Mouse (Mus musculus) urinary bladder, postnatal 36 days (tissue): ENCODE measurements around the gene Slitrk1.

Experiments used
- DNase-seq, 2 experiments: peaks; one replicate each; pipeline ENCODE4 v3.0.0; 2022; ENCODE audit warnings: low spot score in 2 of 2, mixed read lengths in 1 of 2

Gene Slitrk1

DNA sequence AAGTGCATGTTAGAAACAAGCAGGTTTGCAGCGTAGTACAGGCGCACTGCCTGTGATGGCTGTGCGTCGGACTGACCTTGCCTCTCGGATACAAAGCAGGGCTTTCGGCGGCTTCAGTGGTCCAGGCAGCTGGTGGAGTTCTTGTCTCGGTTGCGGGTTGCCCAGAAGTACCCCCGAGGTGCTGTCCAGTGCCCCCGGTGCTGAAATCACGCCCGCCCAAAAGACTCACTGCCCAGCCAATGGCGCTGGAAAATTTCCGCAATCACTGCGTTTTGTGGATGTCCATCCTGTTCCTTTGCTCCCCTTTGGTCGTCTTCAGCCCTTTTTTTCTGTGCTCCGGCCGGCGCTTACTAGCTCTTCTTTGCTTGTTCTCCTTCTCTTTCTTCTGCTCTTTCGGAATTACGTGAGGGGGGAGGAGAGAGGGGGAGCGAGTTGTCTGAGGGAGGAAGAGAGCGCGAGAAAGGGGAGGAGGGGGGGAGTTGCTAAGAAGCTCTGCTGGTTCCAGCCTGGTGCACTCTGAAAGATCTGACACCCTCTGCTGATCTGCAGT lies at the start of gene Slitrk1:
Slitrk1 (minus strand) TSS at position 445 of the 550 bp plus-strand sequence.
- no peak for DNase-seq

- no peak for DNase-seq
Measured at GRCm38 (mm10) chr14:108935777-108936176, 21.8 kb upstream of the Slitrk1 start.

GRCm38 (mm10) chr14:108914336-108914735 lies 378 bp upstream of the Slitrk1 start:
- DNase-seq, result no peak

DNA sequence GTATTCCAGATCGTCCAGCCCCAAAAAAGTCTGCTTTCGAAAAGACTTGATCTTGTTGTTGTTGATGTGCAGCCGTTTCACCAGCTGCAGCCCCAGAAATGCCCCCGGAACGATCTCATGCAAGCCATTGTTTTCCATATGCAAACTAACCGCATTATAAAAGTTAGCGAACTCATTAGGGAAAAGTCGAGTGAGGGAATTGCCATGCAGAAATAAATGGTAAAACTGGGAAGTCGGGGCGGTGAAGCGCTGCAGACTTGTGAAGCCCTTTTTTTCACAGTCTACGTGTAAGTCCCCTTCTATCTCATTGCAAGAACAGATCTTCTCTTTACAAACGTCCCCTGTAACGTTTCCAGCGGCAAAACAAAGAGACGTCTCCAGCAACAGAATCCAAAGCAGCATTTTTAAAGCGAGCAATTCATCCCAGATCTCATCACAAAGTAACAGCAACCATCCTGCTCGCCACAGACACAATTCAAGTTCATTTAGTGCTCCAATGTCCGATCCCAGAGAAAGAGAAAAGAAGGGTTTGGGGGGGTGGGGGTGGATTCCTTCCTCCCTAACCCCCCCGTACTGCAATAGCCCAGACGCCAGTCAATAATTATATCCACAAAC lies 975 bp downstream of the Slitrk1 start:
- no peak for DNase-seq

DNA sequence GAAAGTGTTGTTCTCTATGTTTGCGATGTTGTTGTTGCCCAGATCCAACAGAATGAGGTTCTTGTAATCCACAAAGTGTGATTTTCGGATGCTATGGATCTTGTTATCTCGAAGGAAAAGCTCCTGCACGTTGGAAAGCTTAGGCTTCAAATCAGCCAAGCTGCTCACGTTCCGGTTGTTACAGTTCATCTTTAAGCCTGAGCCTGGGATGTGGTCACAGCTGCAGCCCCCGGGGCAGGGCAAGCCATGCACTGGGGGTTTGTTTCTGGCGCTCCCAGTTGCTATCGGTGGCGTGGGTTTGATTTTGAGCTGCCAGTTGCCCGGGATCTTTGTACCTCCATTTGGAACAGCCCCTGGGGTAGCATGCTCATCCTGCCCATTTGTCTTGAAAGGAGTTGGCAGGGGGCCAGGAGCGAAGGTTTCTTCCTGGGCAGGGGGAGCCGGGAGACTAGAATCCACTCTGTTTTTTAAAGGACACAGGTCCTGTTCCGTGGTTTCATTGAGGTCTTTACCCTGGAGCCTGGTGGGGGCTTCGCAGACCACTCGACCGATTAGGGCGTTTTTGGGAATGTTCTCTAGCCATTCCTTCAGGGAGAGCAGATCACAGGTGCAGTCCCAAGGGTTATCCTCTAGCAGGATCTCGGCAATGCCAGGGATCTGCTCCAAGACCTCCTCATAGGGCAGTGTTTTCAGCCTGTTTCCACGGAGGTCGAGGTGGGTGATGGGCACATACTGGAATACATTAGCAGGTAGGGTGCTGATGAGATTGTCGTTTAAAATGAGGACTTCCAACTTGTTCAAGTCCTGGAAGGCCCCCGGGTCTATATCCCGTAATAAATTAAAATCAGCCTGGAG lies 1.7 kb downstream of the Slitrk1 start:
- no peak for DNase-seq

- DNase-seq, result no peak
Measured at GRCm38 (mm10) chr14:108911138-108911841, 2.7 kb downstream of the Slitrk1 start.

DNA sequence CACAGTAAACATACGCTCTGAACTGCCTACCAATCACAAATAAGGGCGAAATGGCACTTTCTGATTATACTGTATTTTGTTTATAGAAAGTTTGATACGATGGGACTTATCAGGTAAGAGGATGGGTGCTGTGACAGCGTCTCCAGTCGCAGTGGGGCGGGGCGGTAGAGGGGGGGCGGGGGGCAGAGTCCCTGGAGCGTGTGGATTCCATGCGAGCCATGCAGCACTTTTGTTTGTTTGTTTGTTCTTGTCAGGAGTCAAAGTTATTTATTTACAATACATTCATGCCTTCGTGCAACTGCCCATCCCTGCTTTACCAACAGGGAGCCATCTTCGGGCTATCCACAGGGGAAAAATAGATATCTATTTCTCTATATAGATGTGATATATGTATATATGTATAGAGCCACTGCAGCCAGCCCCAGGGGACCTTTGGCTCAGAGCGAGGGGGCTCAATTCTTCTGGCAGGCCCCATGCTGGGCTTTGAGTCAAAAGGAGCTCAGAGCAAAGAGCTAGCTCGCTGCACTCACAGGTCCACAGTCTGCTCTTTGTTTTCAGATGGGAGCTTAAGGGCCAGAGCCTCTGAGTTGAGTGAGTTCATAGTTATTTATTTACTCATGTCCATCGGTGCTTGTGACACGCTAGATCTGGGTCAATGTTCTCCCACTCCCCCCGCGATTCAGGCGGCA lies 3.4 kb downstream of the Slitrk1 start:
- DNase-seq, result no peak

DNA sequence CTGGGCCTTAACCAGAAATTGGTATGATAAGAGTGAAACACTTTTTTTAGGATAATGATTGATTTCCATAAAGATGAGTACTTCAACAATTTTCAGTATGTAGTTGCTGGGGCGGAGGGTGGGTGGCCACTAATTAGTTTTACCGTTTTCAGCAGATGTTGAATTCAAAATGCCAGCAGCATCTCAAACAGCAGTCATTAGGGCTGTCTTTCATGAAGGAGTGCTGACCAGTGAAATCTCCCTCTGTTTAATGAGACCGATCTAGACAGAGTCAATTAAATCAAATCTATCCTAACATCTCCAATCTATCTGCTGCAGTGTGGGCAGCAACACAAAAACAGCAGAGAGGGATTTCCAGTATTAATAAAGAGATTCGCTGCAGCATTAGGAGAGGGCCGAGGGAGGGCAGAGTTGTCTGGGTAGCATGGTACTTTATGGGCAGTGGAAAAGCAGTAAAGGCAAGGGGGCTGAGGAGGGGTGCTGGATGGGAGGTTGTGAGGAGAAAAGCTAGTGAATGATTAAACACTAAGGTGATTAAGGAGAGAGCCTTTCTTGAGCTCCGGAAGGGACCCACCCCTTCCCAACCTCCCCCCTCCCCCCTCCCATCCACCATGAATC lies 4.5 kb downstream of the Slitrk1 start:
- DNase-seq, result no peak

- DNase-seq, result no peak
Measured at GRCm38 (mm10) chr14:108898601-108899000, 15.4 kb downstream of the Slitrk1 start.

DNA sequence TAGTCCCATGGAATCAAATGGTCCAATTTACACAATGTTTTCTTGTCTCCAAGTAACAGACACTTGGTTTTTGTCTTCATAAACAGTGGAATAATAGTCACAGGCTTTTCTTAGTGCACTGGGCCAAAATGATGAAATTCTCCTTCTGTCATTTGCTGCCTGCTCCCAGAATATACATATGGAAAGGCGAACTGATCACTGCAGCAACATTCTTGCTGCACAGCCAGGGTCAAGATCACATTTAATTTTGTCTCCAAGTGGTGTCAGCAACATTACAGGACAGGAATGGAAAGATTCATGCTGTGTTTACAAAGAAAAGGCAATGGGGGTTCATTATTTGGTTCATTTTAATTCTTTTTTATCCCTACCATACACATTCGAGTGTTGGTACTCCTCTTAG lies 18.5 kb downstream of the Slitrk1 start:
- no peak for DNase-seq

DNA sequence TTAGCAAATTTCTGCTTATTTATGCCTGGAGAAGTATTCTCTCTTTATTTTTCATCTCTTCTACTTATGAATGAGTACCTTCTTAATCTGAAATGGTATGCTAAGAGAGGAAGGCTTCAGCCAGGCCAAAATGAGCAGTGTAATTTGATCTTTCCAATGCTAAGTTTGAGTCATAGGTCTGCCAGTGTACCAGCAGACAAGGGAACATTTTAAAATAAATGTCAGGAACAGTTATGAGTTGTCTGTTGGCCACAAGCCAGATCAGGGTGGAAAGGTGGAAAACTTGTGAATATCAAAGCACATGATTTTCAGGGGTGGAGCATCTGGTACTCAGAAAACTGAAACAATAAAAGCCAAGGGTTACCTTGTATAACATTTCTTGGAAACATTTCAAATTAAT lies 46.1 kb downstream of the Slitrk1 start:
- DNase-seq, result no peak

GRCm38 (mm10) chr14:108864631-108865030 lies 49.3 kb downstream of the Slitrk1 start:
- no peak for DNase-seq

- no peak for DNase-seq
Measured at GRCm38 (mm10) chr14:108859310-108859709, 54.6 kb downstream of the Slitrk1 start.
